Mouse (Mus musculus) telencephalon, adult 2 months (tissue): ENCODE results near the gene Raver1.
"Not testable (repeated sequence)": the region's sequence is repeated elsewhere in the genome, so short reads cannot be mapped to it uniquely, and the experiment has no call there.

Experiments
- DNase-seq: peaks from one replicate; pipeline ENCODE4 v3.0.0-alpha.2; 2011; ENCODE audit warnings: low read depth, low spot score

Gene Raver1

DNA sequence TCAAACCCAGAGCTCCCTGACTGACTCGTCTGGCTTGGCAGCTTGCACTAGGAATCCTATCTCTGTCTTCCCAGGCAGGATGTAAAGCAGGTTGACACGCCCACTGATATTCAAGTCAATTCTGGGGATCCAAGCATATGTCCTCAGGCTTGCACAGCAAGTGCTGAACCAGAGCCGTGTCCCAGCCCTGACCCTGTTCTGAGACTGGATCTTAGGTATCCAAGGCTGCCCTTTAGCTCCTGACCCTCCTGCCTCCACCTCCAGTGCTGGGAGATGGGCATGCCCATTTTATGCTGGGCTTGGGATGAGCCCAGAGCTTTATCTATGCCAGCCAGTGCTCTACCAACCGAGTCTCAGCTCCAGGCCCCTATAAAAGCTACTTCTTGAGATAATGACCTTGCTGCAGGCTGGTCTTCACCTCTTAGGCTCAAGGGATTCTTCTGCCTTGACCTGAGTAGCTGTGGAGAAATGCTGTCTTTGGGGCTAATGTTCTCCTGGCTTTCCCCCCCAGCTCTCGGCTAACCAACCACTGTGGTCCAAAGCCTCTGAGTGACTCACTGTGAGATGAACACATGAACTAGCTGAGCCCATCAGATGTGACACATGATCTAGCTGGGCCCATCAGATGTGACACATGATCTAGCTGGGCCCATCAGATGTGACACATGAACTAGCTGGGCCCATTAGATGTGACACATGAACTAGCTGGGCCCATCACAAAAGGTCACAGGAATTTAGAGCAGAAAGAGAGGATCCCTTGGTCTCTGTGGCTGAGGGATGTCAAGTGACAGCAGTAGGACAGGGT lies 14.2 kb upstream of the Raver1 start:
- DNase-seq, result peak; percentile 31

DNA sequence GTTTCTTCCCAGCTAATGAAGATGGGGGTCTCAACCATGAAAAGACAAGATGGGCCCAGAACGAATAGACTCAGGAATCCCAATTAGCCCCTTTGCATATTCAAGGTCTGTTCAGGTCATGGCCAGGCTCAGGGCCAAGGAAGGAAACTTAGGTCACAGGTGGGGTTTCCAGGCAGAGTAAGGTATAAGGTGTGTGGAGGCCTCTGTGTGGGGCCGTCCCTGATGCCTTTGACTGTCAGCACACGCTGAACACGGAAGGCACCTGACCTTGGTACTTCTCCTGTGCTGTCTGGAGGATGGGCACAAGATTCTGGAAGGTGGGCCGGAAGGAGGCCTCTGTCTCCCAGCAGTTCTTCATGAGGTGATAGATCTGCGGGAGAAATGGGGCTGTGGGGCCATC lies 13.0 kb upstream of the Raver1 start:
- DNase-seq, result no peak

DNA sequence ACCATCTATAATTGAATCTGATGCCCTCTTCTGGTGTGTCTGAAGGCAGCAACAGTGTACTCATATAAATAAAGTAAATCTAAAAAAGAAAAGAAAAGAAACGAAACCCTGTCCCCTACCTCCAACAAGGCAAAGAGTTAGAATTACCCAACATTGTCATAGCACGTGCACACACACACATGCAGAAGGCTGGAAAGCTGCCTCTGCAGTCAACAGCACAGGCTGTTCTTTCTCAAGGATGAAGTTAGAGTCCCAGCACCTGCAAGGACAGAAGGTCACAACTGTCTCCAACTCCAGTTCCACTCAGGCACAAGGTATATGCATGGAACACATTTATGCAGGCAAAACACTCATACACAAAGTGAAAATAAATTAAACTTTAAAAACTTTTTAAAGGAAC lies 10.3 kb upstream of the Raver1 start:
- DNase-seq, result no peak

DNA sequence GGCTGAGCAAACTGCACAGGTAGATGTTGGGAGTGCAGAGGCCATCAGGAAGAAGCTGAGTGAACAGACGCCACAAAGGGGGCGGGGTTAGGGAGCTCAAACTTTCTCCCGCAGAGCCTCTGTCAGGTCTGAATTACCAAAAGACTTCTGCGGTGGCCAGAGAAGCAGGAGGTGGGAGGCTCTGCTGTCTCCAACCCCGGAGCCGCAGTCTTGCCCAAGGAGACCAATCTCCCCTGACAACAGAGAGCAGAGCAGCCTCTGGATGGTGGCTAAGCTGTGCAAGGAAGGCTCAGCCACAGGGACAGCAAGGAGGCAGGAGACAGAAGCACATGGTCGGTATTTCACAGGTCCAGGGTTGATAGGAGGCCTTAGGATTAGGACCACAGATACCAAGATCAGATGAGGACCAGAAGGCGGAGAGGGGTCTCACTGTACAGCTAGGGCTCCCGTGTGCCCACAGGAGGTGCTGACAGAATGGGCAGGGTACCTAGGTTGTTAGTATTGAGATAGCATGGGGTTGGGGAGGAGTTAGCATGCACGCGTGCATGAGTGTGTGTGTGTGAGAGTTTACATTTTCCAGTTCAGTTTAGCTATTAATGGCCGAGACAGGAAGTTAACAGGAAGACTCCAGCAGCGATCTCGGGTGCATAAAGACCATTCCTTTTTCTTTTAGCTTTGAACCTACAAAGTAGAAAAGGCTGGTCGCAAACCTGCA lies 8.8 kb upstream of the Raver1 start:
- no peak for DNase-seq

DNA sequence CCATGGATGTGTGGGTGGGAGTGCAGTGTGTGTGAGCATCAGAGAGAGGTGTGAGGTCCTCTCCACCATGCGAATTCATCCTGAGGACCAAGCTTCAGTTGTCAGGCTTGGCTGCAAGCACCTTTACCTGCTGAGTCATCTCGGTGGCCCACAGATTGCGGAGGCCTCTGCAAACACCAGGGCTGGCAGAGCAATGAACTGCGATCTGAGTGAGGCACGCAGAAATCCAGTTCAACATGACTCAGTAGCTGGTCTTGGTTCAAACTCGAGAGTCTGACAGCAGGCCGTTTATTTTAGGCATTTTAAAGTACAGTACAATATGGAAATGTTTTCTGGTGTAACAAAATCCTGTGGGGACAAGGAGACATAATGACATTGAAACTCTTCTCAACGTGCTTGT lies 6.0 kb upstream of the Raver1 start:
- DNase-seq, result peak; percentile 90

DNA sequence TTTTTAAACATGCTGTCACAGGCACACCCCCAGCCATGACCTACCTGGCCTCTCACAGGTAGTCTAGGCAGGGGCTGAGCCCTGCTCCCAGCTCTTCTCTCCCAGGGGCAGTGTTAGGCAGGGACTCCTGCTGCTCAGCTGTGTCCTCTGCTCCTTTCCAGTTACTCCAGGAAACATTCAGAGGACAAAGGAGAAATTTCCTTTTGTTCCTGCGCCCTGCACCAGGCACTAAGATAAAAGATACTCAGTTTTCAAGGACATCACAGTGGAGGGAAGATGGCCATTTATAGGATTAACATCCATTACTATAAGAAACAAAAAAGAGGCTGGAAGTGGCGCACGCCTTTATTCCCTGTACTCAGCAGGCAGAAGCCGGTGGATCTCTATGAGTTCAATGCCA lies 4.2 kb upstream of the Raver1 start:
- DNase-seq, result no peak

DNA sequence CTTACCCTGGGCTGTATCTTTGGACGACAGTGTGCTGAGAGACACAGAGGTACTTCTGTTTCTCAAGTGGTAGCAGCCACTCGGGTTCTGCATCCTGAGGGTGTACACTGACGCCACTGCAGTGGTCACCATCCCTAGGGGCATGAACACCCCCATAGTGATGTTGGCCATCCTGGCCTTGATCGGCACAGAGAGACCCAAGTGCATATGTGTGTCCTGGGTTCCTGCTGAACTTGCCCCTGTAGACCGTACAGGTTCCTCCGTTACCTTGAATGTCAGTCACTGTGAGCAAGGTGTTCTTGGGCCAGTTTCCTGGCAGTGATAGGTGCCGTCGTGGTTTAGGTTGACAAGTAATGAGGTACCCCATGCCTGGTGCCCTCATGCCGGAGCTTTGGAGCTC lies 1.6 kb upstream of the Raver1 start:
- no peak for DNase-seq

DNA sequence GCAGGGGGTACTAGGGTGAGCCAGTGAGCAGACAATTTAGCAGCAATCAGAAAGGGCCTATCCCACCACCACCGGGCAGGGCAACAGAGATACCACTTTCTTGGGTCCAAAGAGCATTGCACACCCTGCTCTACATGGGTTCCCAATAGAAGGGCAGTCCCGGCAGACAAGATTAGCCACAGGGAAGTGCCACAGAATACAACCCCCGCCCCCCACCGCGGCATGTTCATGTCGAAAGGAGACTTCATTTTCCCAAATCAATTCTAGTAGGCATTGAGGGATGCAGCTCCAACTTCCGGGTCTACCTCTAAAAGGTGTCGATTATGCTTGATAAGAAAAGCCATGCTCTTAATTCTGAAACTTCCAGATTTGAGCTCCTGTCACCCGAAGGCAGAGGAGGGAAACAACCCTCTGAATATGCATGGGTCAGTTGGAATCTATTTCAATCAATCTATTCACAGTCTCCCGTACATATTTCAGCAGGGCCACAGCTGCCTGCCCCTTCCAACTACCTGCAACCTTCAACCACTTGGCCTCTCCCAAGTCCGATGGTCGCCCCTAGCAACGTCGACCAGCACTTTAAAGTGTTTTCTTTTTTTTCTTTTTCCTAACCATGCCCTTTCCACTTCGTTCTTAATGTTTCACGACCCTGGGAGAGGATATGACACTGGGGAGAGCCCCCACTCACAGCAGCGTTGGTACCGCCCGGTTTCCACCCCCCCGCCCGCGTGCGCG lies 669 bp downstream of the Raver1 start:
- no peak for DNase-seq

DNA sequence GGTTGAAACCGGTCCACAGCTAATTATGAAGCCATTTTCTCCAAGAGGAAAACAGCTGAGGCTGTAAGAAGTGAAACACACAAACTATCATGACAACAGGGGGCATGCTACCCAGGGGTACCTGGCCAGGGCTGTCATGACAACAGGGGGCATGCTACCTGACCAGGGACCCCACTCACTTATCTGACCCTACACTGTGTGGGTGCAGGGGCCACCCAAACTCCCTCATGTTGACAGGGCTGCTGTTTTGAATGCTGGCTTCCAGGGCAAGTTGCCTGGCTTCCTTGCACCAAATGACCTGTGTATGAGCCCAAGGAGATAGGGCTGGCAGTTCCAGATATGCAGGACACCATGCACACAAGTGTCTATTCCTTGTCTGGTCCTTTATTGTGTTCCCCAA lies 1.3 kb downstream of the Raver1 start:
- no peak for DNase-seq

DNA sequence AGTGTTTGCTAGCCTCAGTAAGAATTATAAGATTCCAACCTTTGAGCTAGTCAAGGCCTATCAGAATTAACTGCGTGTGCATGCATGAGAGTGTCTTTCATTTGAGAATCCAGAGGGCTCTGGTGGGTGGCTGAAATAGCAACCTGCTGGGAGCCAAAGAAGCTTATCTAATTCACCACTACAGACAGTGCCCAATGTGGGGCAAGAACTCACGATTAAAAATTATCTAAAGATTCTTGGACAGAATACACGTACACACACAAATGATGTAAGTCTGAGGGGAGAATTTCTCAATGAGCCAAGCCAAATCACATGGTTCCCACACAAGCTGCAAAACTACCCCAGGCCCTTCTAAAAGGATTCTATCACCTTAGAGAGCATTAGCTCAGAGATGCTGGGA lies 8.5 kb downstream of the Raver1 start:
- no peak for DNase-seq

DNA sequence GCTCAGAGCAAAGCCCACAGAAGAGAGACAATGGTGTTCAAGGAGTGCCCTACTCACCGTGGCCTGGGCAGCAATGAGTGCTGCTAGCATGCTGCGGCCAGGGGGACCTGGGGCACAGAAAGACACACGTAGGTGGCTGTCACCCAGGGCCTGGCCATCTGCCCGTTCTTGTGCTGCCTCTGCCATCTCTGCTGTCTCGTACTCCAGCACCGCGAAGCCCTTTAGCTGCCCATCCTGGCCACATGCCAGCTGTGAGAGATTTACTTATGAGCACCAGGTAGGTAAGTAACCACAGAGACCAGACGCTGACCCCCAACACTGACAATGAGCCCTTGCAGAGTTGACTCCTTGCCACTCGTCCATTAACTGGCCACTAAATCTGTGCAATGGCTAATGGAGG lies 10.7 kb downstream of the Raver1 start:
- DNase-seq, result no peak

DNA sequence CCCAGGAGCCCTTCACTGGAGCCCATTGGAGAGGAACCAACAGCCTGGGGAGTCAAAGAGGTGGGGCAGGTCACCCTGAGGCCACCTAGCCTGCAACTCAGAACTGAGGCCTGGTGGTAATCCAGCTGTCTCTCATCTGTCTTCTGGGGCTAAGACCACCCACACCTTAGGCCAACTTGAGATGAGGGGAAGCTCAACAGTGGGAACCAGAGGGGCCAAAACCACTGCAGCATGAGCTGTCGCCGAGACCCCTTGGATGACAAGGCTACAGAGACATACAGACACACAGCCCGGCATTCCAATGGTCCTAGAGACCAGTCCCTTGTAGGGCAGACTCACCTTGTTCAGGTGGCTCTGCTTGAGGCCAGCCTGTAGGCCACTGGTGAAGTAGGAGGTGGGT lies 16.2 kb downstream of the Raver1 start:
- no peak for DNase-seq

DNA sequence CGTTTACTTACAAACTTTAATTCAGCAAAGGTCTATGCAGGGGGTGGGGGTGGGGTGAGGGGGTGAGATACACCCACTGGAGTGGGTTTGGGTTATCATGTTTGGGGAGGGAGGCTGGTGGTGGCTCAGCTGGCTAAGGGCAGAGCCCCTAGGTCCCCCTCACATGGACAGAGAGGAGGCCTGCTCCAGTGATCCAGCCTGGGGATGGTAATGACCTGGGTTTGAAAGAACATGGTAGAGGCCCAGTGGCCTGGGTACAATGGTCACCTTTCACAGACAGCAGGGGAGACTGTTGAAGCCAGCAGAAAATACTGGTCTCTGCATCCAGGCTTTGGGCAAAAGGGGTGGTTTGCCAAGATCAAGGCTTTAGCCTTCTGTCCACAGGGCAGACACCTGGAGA lies 17.6 kb downstream of the Raver1 start:
- no peak for DNase-seq

DNA sequence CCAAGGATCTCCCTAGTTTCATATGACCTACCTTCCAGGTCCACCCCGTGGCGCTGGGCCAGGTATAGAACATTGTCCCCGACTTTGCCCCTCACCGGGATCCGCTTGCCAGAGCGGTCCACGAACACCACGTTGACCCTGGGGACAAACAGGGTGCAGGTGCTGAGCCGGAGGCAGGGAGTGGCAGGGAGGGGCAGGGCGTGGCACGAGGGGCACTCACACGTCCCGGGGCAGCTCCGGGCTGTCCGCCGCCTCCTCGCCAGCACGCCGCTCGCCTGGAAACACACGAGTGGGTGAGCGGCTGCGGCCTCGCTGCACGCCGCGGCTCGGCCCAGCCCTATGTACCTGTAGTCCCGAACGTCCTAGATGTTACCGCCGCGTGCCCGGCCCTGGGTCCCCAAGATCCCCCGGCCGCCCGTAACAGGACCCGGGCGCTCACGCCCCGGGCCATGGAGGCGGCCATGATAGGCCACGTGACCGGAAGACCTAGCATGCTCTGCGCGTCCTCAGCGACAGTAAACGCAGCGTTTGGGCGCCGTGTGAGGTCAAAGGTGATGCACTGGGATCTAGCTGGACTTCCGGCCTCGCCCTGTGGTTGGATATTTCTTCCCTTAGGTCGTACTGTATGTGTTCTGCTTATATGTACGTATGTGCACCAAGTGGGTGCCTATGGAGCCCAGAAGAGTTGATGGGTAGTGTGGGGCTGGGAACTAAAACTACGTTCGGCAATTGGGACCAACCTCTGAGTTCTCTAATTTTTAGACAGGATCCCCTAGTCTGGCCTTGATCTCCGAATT lies 18.6 kb downstream of the Raver1 start, which contains the start of the genes Gm49373 and Fdx1l:
Gm49373 (minus strand) TSS at position 53 of the 797 bp plus-strand sequence.
Fdx1l (minus strand) TSS at position 571 of the 797 bp plus-strand sequence.
- peak; percentile 87 for DNase-seq

DNA sequence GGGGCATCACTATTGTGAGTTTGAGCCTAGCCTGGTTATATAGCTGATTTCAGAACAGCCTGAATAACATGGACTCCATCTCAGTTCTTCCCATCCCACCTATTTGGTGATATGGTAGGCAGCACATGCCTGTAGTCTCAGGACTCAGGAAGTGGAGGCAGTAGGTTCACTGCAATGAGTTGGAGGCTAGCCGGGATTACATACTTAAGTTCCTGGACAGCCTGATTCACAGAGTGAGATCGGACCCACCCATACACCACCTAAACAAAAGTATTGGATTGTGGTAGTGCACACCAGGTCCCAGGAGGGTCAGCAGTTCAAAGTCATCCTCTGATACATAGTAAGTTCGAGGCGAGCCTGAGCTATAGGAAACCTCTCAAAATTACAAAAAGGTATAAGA lies 19.2 kb downstream of the Raver1 start:
- DNase-seq, result no peak

DNA sequence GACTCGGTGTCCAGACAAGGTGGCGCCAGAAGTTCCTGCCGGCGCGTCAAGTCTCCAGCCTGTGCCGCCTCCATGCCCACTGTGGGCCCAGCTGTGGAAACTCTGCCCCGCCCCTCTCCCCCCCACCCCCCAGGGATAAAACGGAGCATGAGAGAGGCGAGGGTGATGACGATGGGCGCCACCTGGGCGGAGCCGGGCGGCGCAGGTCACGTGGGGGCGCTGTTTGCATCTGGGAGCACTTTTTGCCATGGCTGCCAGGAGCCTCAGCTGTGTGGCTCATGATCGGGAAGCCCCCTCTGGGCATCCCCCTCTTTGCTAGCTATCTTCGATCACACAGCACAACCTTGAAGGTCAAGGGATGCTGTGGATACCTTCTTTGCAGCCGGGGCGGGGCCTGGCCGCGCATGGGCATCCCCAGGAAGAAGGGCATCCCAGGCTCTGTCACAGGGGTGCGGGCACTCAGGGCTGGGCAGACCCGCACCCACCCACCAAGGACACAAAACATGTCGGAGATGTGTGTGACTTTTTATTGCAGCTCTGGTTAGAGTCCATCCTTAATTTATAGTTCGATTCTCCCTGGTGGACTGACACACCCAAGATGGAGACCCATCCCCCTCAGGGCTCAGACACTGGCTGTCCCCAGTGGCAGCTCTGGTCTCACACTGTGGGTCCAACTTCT lies 24.7 kb downstream of the Raver1 start, which contains the start of gene Zglp1:
Zglp1 (minus strand) TSS at position 88 of the 679 bp plus-strand sequence.
- DNase-seq, result no peak

DNA sequence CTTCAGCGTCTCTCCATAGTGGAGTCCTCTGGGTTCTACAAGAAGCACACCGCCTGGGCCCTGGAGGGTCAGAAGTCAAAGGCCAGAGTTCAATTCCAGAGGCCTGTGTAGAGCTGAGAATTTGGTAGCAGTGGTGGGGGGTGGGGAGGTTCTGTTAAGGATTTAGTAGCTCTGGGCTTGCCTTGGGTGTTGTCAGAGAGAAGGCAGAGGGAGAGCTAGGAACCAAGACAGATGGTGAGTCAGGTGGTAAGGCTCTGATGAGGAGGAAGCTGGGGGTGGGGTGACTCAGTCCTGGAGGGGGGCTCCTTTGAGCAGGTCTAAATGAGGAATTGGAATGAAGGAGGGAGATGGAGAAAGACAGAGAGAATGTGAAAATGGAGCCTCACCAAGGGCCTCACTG lies 28.9 kb downstream of the Raver1 start:
- DNase-seq, result peak; percentile 92

DNA sequence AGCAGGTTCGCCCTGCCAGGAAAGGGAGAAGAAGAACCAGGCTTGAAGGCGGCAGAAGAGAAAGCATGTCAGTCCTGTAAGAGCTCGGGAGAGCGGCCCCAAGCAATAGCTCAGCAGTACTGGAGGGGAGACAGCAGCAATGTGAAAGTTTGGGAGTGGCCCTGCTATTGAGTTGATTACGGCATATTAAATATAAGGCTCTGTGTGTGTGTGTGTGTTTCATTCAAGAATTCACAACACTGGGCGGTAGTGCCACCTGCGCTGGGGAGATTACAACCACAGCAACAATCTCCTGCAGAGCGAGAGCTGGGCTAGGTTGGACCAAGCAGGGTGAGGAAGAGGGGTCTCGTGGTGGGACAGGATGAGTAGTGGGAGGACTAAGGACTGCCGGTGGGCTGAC lies 40.2 kb downstream of the Raver1 start:
- no peak for DNase-seq

DNA sequence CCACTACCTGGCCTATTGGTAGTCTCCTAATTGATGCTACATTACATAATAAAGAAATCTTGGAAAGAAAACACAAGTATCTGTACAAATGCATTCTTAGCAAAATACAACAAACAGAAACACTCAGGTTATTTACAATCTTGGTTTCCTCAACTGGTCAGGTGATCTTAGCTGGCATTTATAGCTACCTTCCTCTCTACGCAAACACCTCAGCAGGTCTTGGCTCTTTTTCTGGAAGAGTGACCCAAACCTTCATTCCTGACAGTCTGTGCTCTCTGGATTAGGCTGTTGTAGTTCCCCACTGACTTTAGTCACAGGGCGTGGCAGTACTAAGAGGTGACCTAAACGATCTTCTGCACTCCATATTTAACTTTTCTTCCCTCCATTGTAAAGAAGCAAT lies 46.6 kb downstream of the Raver1 start:
- no peak for DNase-seq

DNA sequence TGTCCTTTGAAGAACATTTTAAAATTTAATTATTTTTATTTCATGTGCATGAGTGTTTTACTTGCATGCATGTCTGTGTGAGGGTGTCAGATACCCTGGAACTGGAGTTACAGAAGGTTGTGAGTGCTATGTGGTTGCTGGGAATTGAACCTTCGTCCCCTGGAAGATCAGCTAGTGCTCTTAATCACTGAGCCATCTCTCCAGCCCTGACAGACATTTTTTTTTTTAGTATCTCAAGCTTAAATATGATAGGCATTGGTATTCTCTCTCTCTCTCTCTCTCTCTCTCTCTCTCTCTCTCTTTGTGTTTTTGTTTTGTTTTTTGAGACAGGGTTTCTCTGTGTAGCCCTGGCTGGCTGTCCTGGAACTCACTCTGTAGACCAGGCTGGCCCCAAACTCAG lies 47.0 kb downstream of the Raver1 start:
- DNase-seq, result not testable (repeated sequence)

DNA sequence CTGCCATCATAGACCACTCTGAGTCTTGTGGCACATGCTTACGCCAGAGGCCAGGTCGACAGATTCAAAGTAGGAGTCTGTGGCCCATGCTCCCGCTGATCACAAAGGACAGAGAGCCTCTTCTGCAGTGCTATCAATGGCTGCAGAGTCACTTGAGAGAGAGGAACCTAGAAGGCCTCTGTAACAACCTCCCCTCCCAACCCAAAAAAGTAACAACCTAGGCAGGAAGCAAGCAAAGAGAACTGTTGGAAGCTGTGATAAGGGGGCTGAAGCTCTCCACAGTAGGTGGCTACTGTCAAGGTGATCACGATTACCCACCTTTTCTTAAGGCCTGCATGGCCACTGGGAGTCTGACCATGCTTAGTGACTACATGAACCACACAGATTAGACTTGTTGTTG lies 48.2 kb downstream of the Raver1 start:
- DNase-seq, result no peak
